Mouse (Mus musculus) cerebellum, adult 8-10 months (tissue): ENCODE measurements around the gene Chd3.
"Not testable (repeated sequence)": the region's sequence is repeated elsewhere in the genome, so short reads cannot be mapped to it uniquely, and the experiment has no call there.

Experiments
- DNase-seq: peaks from one replicate; pipeline ENCODE4 v3.0.0; 2022

Gene Chd3

DNA sequence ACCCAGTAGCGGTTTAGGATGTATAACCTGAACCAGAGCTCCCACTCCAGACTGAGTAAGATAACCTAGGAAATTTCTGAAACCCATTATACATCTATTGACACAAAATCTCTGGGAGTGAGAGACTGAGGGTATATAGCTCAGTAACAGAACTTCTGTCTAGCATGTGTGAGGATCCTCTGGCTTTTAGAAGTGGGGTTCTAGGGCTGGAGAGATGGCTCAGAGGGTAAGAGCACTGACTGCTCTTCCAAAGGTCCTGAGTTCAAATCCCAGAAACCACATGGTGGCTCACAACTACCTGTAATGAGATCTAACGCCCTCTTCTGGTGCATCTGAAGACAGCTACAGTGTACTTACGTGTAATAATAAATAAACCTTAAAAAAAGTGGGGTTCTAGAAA lies 51.2 kb downstream of the Chd3 start:
- not testable (repeated sequence) for DNase-seq

DNA sequence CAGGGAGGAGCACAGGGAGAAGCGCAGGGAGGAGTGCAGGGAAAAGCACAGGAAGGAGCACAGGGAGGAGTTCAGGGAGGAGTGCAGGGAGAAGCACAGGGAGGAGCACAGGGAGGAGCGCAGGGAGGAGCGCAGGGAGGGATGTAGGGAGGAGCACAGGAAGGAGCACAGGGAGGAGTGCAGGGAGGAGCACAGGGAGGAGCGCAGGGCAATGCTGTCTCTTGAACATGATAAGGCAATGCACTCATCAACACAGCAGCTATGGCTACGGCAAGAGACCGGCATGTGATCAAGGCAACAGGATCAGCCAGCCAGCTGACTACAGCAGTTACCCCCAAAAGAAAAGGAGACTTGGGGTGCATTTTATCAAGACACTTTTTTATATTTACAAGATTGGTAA lies 52.8 kb downstream of the Chd3 start:
- no peak for DNase-seq

DNA sequence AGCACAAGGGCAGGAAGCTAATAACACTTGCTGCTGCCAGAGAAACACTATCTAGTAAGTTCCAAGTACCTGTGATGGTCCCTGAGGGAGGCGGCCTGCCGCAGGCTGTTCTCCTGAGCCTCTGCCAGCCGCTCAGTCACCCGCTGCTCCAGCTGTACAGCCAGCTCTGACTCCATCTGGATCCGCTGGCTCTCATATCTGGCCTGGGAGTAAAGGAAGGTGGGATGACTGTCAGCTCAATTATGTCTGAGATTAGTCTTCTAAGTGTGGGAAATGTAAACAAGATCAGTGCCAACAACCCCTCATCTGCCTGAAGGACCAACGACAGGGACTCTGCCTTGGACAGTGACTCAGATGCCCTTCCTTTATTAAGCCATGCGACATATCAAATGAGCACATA lies 57.9 kb downstream of the Chd3 start:
- no peak for DNase-seq

DNA sequence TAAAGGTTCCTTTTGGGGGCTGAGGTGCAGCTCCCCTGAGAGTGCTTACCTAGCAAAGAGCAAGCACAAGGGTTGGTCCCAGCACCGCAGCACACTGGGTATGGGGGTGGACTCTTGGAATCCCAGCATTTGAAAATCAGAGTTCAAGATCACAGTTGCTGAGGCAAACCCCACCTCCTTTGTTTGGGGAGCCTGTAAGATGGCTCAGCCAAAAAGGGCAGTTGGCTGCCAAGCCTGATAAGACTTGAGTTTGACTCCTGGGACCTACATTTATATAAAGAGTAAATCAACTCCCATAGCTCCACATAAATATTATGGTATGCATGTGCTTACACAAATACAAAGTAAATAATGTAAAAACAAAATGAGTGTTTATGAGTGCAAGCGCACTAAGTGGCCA lies 63.2 kb downstream of the Chd3 start:
- no peak for DNase-seq

DNA sequence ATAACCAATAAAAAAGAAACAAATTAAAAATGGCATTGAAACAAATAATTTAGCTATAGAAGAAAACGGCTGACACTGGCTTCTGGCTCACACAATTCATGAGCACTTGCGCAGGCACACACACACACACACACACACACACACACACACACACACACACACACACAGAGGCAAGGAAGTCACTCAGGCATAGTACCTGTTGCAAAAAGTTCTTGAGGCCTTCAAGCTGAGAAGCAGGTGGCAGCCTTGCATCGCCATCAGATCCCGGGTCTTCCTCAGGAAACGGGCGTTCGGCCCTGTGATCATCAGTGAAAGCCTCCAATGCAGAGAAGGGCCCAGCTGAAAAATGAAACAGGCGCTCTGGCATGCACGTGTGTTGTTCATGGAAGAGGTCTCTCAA lies 63.9 kb downstream of the Chd3 start:
- no peak for DNase-seq

DNA sequence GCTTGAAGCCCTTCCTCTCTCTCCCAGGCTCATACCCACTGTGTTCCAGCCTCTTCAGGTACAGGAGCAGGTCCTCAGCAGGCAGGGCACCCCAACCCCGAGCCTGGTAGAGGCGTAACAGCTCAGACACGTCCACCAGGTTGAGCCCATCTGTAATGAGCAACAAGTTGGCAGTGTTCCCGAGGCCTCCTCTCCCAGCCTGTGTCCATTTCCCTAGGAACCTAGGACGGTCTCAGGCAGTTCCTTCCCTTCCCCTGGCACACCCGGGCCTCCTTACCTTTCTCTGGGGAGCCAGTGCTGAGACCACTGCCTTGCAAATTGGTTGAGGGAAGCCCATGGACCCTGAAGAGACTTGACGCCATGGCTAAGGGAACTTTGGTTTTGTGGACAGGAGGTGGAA lies 66.4 kb downstream of the Chd3 start:
- no peak for DNase-seq

DNA sequence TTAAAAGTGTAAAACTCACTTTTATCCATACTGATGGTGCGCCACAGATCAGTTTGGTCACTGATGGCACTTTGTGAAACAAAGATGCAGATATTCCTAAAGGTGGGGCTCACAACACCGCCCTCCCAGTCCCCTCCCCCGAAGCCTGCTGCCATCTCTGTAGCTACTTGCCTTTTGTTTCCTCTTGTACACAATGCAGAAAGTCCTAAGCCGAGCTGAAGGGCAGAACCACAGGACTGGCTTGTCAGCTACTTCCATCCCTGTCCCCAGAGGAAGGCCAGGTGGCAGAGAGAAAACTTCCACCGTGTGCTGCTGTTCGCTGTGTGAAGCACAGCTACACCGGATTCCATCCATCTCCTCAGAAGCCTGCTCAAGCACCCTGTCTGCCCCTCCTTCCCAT lies 71.0 kb downstream of the Chd3 start:
- no peak for DNase-seq

DNA sequence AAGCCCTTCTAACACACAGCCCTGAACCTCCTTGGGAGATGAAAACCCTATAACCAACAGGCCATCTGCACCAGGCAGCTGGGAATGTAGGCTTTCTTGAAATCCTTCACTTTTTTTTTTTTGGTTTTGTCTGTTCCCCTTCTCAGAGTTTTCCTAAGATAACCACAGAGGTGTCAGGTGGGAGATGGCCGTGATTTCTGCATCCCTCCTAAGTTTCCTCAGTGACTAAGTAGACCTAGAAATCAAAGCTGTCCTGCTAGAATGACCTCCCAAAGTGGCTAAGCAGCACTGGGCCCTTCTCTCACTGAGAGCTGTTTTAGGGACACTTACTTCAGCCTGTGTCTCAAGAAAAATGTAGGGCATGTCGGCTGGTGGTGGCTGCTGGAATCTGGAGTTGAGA lies 71.4 kb downstream of the Chd3 start:
- no peak for DNase-seq

DNA sequence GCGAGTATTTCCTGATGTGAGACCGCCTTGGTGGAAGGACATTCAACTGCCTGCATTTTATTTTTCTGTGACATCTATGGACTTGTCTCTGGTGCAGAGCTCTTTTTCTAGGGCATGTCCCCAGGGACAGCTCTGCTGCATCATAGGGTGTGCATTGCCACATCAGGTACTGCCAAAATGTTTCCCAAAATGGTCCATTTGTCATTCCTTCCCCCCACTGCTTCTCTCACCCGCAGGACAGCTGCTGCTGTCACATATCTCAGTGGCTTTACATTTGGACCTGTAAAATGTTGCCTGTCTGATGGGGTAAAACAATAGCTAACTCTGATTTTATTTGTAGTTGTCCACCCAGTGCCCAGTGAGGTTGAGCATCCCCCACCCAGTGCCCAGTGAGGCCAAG lies 73.9 kb downstream of the Chd3 start:
- no peak for DNase-seq
